Mouse (Mus musculus) heart, postnatal 0 days (tissue): Measurements from ENCODE around the gene Grb10. TPM values are rescaled to one million over a fixed set of nuclear protein-coding genes. Genes with fewer than 3 reads are reported as not detected.
A peak's percentile ranks its signal among the peaks of the same experiment; 100 is the strongest.

Source experiments
- ATAC-seq: fragments of 200-750 bp; cut with Nextera tagmentation; 2 replicates; pipeline ENCODE4 v1.8.0; 2017; ENCODE audit warnings: low read depth, moderate number of reproducible peaks, moderate library complexity; ENCODE audit not compliant: insufficient read depth
- DNase-seq: peaks from one replicate; pipeline ENCODE4 v3.0.0-alpha.2; 2016; ENCODE audit warnings: low spot score
- H3K27ac ChIP-seq: fragments of 300-500 bp; sonication (generic); 2 replicates; pipeline ENCODE4 v1.5.1; 2014; ENCODE audit warnings: low read depth, mild to moderate bottlenecking
- H3K27me3 ChIP-seq: fragments of 300-500 bp; sonication (generic); 2 replicates; pipeline ENCODE4 v1.6.1; 2014; ENCODE audit warnings: low read length, mixed read lengths; ENCODE audit not compliant: control insufficient read depth, insufficient read depth
- H3K36me3 ChIP-seq: fragments of 300-500 bp; sonication (generic); replicated peaks from 2 replicates; pipeline ENCODE4 v1.6.1; 2014; ENCODE audit warnings: low read length, mixed read lengths; ENCODE audit not compliant: control insufficient read depth, insufficient read depth
- H3K4me1 ChIP-seq: fragments of 300-500 bp; sonication (generic); 2 replicates; pipeline ENCODE4 v1.6.1; 2014; ENCODE audit warnings: antibody characterized with exemption; ENCODE audit not compliant: control insufficient read depth, insufficient read depth
- H3K4me2 ChIP-seq: fragments of 300-500 bp; sonication (generic); 2 replicates; pipeline ENCODE4 v1.6.1; 2014; ENCODE audit warnings: low read depth, mild to moderate bottlenecking, low read length, moderate library complexity
- H3K4me3 ChIP-seq: fragments of 300-500 bp; sonication (generic); 2 replicates; pipeline ENCODE4 v1.5.1; 2014; ENCODE audit warnings: low read depth, low read length
- H3K9ac ChIP-seq: fragments of 300-500 bp; sonication (generic); replicated peaks from 2 replicates; pipeline ENCODE4 v1.6.1; 2014; ENCODE audit warnings: low read depth, low read length, mixed read lengths
- H3K9me3 ChIP-seq: fragments of 300-500 bp; sonication (generic); replicated peaks from 2 replicates; pipeline ENCODE4 v1.6.1; 2016; ENCODE audit warnings: low read length; ENCODE audit not compliant: control insufficient read depth
- CTCF ChIP-seq: IDR thresholded peaks from 2 replicates; pipeline ENCODE4 v1.5.1; 2016; ENCODE audit warnings: antibody characterized with exemption, control low read depth, low read depth
- EP300 ChIP-seq: IDR thresholded peaks from 2 replicates; pipeline ENCODE4 v1.6.1; 2016; ENCODE audit warnings: antibody characterized with exemption, low read depth
- WGBS: fragments of 180-500 bp; shearing (Covaris S2); extraction: QIAGEN DNeasy Blood & Tissue Kit; methylation state at CpG from one replicate; pipeline ENCODE4 v1.1.7; 2014; 5-methylcytosine and 5-hydroxymethylcytosine counted together
- polyA plus RNA-seq: library from polyadenylated mRNA; unstranded; fragments of >200 nt; fragmentation: Nextera tagmentation; extraction: Ambion mirVana; gene quantifications from 2 replicates; pipeline ENCODE4 v1.2.1, GENCODE M21; 2015
- total RNA-seq: library from RNA; depleted of rRNA; stranded (reverse); fragments of >200 nt; gene quantifications from 2 replicates; pipeline ENCODE4 v1.2.3, GENCODE M21; 2014; ENCODE audit warnings: low replicate concordance

Grb10 gene
- total and polyA plus RNA-seq, 2 experiments from 2014 or later = 200 to 687 TPM

GRCm38 (mm10) chr11:11891832-11892231 lies 146.7 kb downstream of the Grb10 start:
- Histone ChIP-seq H3K4me2 (no peak overlapping the region), H3K9me3 (no peaks in the 10 kb centered on the region), H3K4me1 (no peaks in the 10 kb centered on the region; the same call in 1 of the 2 replicates), H3K27me3 (no peaks in the 10 kb centered on the region), H3K4me3 (no peak overlapping the region), H3K36me3 (no peaks in the 10 kb centered on the region), H3K27ac (no peak overlapping the region), H3K9ac (no peak overlapping the region)
- no peak for ATAC-seq
- no peak for TF ChIP-seq EP300
- TF ChIP-seq CTCF = no peak
- no peak for DNase-seq

DNA sequence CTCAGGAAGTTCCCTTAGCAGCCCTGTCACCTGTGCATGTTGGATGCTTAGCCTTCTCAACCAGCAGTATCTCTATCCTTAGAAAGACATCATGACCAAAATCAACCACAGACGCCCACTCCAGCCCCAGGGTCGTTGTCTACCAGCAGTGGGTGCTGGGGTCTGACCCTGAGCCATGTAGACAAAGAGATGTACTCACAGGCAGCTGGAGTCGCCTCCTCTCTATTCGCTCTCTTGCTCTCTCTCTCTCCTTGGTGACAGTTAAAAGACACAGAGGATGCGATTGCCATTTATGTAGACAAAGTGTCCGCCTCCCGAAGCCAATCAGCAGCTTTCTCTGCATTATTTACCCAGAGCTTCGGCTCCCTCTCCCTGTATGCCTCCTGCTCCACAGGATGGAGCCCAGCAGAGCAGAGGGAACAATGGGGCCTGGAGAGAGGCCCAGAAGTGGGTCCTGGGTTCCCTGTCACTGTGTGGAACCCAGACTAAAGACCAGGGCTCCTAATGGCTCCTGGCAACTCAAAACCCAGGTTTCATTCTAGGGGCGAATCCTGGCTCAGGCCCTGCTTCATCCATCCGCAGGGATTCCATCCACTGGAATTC lies 148.2 kb downstream of the Grb10 start:
- H3K9me3 ChIP-seq = no peaks in the 10 kb centered on the region
- H3K27me3 ChIP-seq = no peaks in the 10 kb centered on the region
- peak overlapping the region; percentile 21 for H3K4me3 ChIP-seq
- peak overlapping the region; percentile 23 for H3K27ac ChIP-seq
- no peaks in the 10 kb centered on the region; the same call in 1 of the 2 replicates for H3K4me1 ChIP-seq
- H3K4me2 ChIP-seq = no peak overlapping the region
- H3K9ac ChIP-seq = no peak overlapping the region; the same call in 1 of the 2 replicates
- DNase-seq (no peak), ATAC-seq (no peak)
- no peak for TF ChIP-seq EP300
- no peak for TF ChIP-seq CTCF
- H3K36me3 ChIP-seq = no peaks in the 10 kb centered on the region
- WGBS = 72% methylated on average over 10 of the region's 10 CpGs

DNA sequence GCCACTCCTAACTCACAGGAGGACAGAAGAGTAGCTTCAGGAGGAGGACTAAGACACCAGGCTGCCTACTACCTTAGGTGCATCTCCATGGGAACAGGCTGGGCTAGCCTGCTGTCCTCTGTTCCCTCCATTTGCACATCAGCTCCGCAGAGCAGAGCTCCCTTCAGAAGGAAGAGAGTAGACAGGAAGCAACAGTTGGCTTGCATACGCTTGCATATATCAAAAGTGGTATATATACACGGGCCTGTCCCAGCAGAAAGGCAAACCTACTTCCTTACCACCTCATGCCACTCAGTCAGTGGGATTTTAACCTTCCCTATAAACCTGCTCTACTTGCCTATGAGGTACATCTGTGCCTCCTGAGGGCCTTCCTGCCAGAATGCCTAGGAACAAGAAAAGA lies 149.8 kb downstream of the Grb10 start:
- H3K9me3 ChIP-seq = no peaks in the 10 kb centered on the region
- H3K36me3 ChIP-seq = no peaks in the 10 kb centered on the region
- ATAC-seq (no peak), DNase-seq (no peak)
- peak overlapping the region; percentile 16 for H3K4me3 ChIP-seq
- TF ChIP-seq EP300 (no peak), CTCF (no peak)
- H3K27ac ChIP-seq = peak overlapping the region; percentile 58
- peaks cover 7% of the 10 kb centered on the region; the same call in 1 of the 2 replicates for H3K4me1 ChIP-seq
- H3K27me3 ChIP-seq = no peaks in the 10 kb centered on the region
- 53% methylated on average over 3 of the region's 3 CpGs for WGBS
- peak overlapping the region; percentile 17 for H3K4me2 ChIP-seq
- H3K9ac ChIP-seq = peak overlapping the region; percentile 6; the same call in 1 of the 2 replicates

GRCm38 (mm10) chr11:11888051-11888450 lies 150.4 kb downstream of the Grb10 start:
- Histone ChIP-seq H3K9ac (no peak overlapping the region), H3K4me3 (no peak overlapping the region), H3K9me3 (no peaks in the 10 kb centered on the region), H3K27ac (peak overlapping the region; percentile 58; the same call in 1 of the 2 replicates), H3K4me1 (peaks cover 7% of the 10 kb centered on the region; the same call in 1 of the 2 replicates), H3K4me2 (peak overlapping the region; percentile 17; the same call in 1 of the 2 replicates), H3K27me3 (no peaks in the 10 kb centered on the region), H3K36me3 (no peaks in the 10 kb centered on the region)
- 78% methylated on average over 3 of the region's 3 CpGs for WGBS
- no peak for DNase-seq
- no peak for TF ChIP-seq CTCF
- no peak for TF ChIP-seq EP300
- no peak for ATAC-seq

DNA sequence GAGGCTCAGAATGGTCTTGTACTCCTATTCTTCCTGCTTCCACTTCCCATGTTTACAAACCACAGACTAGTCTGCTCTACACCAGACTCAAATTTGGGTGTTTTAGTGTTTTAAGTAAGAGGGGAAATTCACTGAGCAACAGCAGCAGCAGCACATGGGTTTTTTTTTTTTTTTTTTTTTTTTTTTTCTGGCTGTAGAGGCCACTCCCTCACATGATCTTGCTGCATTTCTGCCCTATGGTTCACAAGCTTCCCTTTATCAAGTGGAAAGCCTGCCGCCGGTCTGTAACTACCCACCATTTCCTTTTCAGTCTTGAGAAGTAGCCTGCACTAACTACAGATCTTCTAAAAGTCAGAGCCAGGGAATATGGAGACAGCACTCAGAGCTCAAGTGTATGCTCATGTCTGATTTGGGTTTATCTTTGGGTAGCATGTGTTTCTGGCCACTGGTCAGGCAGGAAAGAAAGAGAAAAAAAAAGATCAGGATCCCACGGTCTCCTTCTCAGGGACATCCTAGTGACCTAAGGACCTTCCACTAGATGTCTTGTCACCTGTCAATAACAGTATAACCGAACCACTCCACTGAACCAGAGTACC lies 152.0 kb downstream of the Grb10 start:
- peaks cover 7% of the 10 kb centered on the region; the same call in 1 of the 2 replicates for H3K4me1 ChIP-seq
- no peak for DNase-seq
- no peak for ATAC-seq
- no peak overlapping the region for H3K4me3 ChIP-seq
- no peaks in the 10 kb centered on the region for H3K27me3 ChIP-seq
- 31% methylated on average over 4 of the region's 4 CpGs for WGBS
- H3K36me3 ChIP-seq = no peaks in the 10 kb centered on the region
- no peak for TF ChIP-seq EP300
- no peak for TF ChIP-seq CTCF
- peak overlapping the region; percentile 58 for H3K27ac ChIP-seq
- no peaks in the 10 kb centered on the region for H3K9me3 ChIP-seq
- H3K4me2 ChIP-seq = 0 out of 2 replicates have a peak overlapping the region, but pooled peaks have one; percentile 22
- no peak overlapping the region for H3K9ac ChIP-seq
